ENCODE assay signal across 23 mouse cellular contexts in the genomic region with DNA sequence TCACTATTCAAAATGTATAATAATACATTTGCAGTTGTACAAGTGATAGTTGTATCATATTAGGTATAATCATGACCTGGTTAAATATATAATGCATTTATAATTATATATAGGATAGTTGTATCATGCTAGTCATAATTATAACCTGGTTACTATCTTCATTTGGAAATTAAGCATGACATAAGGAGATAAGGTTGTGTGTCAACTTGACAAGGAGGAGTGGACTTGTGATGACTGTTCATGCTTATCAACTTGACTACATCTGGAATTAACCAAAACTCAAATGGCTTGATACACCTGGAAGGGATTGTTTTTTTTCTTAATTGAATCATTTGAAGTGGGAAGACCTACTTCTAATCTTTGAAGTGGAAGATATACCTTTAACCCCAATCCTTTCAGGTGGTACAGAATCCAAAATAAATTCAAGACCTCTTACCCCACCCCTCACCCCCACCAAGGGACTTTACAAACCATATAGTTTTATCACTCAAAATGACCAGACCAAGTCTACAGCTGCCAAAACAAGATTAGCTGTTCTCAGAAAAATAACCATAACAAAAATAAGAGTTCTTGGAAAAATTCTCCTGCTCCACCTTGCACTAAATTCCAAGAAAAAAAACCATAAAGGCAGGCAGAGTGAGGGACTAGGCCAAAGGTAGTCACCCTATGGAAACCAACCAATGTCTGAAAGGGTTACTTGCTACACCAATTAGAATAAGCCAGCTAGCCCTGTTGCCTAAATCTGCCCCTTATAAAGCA. TPM values are rescaled to one million over a fixed set of nuclear protein-coding genes. Genes with fewer than 3 reads are reported as not detected.
DNase-seq lines count a peak whose midpoint lies in the region; ATAC-seq and TF ChIP-seq lines count a peak whose summit lies in the region.
"Had no signal": no experiment of that assay in that cellular context is flagged by ENCODE, and none has a peak within 500 bp of the region (broad histone marks: within the 10 kb centered on the region; RNA-seq: fewer than 3 reads in every experiment).

No protein-coding gene starts in this region.

- no peak overlapping the region for H3K4me3 ChIP-seq in liver, embryonic 13.5 days (replicated peaks)
- no peak overlapping the region for H3K4me3 ChIP-seq in liver, postnatal 0 days (ENCODE audit: low read depth, low read length)
- H3K4me3 ChIP-seq in heart, embryonic 10.5 days = no peak overlapping the region
- H3K4me3 ChIP-seq: embryonic facial prominence, embryonic 13.5 days; embryonic facial prominence, embryonic 15.5 days; erythroblast, embryonic 14.5 days; forebrain, embryonic 13.5 days; forebrain, embryonic 15.5 days had no signal

- no peak overlapping the region for H3K27ac ChIP-seq in liver, embryonic 13.5 days
- H3K27ac ChIP-seq in liver, postnatal 0 days (ENCODE audit: low read depth) = no peak overlapping the region
- H3K27ac ChIP-seq in heart, embryonic 10.5 days = no peak overlapping the region
- H3K27ac ChIP-seq: embryonic facial prominence, embryonic 13.5 days; embryonic facial prominence, embryonic 15.5 days; forebrain, embryonic 13.5 days; forebrain, embryonic 15.5 days had no signal

- H3K27me3 ChIP-seq in liver, embryonic 13.5 days = no peaks in the 10 kb centered on the region
- no peaks in the 10 kb centered on the region for H3K27me3 ChIP-seq in liver, postnatal 0 days (ENCODE audit: insufficient read depth, low read length)
- H3K27me3 ChIP-seq in heart, embryonic 10.5 days (ENCODE audit: insufficient read depth, poor library complexity, severe bottlenecking) = no peaks in the 10 kb centered on the region
- H3K27me3 ChIP-seq: embryonic facial prominence, embryonic 13.5 days; embryonic facial prominence, embryonic 15.5 days; forebrain, embryonic 13.5 days; forebrain, embryonic 15.5 days had no signal

- TF ChIP-seq EP300 in liver, postnatal 0 days (IDR thresholded peaks at IDR 0.05; ENCODE audit: low read depth) = no peak

- no peak overlapping the region for H3K4me2 ChIP-seq in liver, embryonic 13.5 days
- no peak overlapping the region for H3K4me2 ChIP-seq in liver, postnatal 0 days (ENCODE audit: low read depth, low read length)
- H3K4me2 ChIP-seq: embryonic facial prominence, embryonic 13.5 days; embryonic facial prominence, embryonic 15.5 days; forebrain, embryonic 13.5 days; forebrain, embryonic 15.5 days had no signal

- peaks cover 19% of the 10 kb centered on the region for H3K4me1 ChIP-seq in liver, embryonic 13.5 days (replicated peaks)
- no peaks in the 10 kb centered on the region for H3K4me1 ChIP-seq in liver, postnatal 0 days (ENCODE audit: insufficient read depth)
- no peaks in the 10 kb centered on the region for H3K4me1 ChIP-seq in heart, embryonic 10.5 days
- H3K4me1 ChIP-seq: embryonic facial prominence, embryonic 13.5 days; embryonic facial prominence, embryonic 15.5 days; forebrain, embryonic 13.5 days; forebrain, embryonic 15.5 days had no signal

- TF ChIP-seq CTCF in liver, postnatal 0 days (IDR thresholded peaks at IDR 0.05; ENCODE audit: low read depth) = no peak

- peak; percentile 66 for ATAC-seq in liver, embryonic 13.5 days (ENCODE audit: low read depth)
- peak; percentile 45 for ATAC-seq in liver, postnatal 0 days
- ATAC-seq in erythroid progenitor cell, adult 5-6 weeks (replicated peaks; ENCODE audit: low FRiP score, poor library complexity, severe bottlenecking) = no peak
- ATAC-seq: forebrain, embryonic 13.5 days; forebrain, embryonic 15.5 days; forebrain, postnatal 0 days had no signal

- no peaks in the 10 kb centered on the region for H3K36me3 ChIP-seq in liver, embryonic 13.5 days
- no peaks in the 10 kb centered on the region for H3K36me3 ChIP-seq in liver, postnatal 0 days (replicated peaks; ENCODE audit: insufficient read depth, low read length)
- no peaks in the 10 kb centered on the region for H3K36me3 ChIP-seq in heart, embryonic 10.5 days
- H3K36me3 ChIP-seq: embryonic facial prominence, embryonic 13.5 days; embryonic facial prominence, embryonic 15.5 days; forebrain, embryonic 15.5 days had no signal

- peak; percentile 25 for DNase-seq in c-Kit-positive CD71-positive TER-119-negative erythroid progenitor cells, embryonic 14.5 days (ENCODE audit: low read depth)
- peak; percentile 37 for DNase-seq in c-Kit-positive CD71-positive TER-119-positive erythroid progenitor cells, embryonic 14.5 days (ENCODE audit: low spot score)
- DNase-seq in liver, embryonic 13.5 days = peak; percentile 8
- no peak for DNase-seq in liver, postnatal 0 days
- DNase-seq in urinary bladder, adult 18-20 months (ENCODE audit: low spot score in 2 of 2) = no peak
- no peak for DNase-seq in heart, embryonic 10.5 days (ENCODE audit: low spot score)
- DNase-seq: adrenal gland, adult 2 months; adrenal gland, postnatal 10 days; adrenal gland, postnatal 25 days; cerebellum, adult 11 months; cerebellum, adult 18-20 months; cerebellum, adult 8-10 months; cerebellum, adult 9-11 months; cerebellum, postnatal 14 days; cerebellum, postnatal 36 days; embryo, embryonic 11 days; forebrain, postnatal 0 days had no signal

- no peak overlapping the region for H3K9ac ChIP-seq in liver, embryonic 13.5 days
- no peak overlapping the region for H3K9ac ChIP-seq in liver, postnatal 0 days (replicated peaks)
- H3K9ac ChIP-seq: embryonic facial prominence, embryonic 13.5 days; embryonic facial prominence, embryonic 15.5 days; forebrain, embryonic 13.5 days; forebrain, embryonic 15.5 days; forebrain, postnatal 0 days had no signal

- H3K9me3 ChIP-seq in liver, embryonic 13.5 days (replicated peaks) = no peaks in the 10 kb centered on the region
- no peaks in the 10 kb centered on the region for H3K9me3 ChIP-seq in liver, postnatal 0 days (ENCODE audit: low read length)
- no peaks in the 10 kb centered on the region for H3K9me3 ChIP-seq in heart, embryonic 10.5 days
- H3K9me3 ChIP-seq: embryonic facial prominence, embryonic 13.5 days; embryonic facial prominence, embryonic 15.5 days; forebrain, embryonic 13.5 days; forebrain, embryonic 15.5 days had no signal

RNA-seq across cellular contexts. Expression of gene Creb1, which starts 30.9 kb away (rescaled TPM):
- 11.4 and 15.2 TPM in 2 replicates for polyA plus RNA-seq in liver, embryonic 13.5 days (2015; fragmentation: Nextera tagmentation; extraction: Ambion mirVana)
- 5.2 and 5.9 TPM in 2 replicates for polyA plus RNA-seq in liver, postnatal 0 days (2015; fragmentation: Nextera tagmentation; extraction: Ambion mirVana)
- 50.8 and 57.8 TPM in 2 replicates for total RNA-seq in erythroid progenitor cell, adult 5-6 weeks (2015; ENCODE audit: low replicate concordance)
- 48.3 and 61.4 TPM in 2 replicates for total RNA-seq in erythroid progenitor cell, adult 5-6 weeks (2017; ENCODE audit: low replicate concordance)
- 27.2 and 29.1 TPM in 2 replicates for polyA plus RNA-seq in heart, embryonic 10.5 days (2016; fragmentation: Nextera tagmentation; extraction: Ambion mirVana)

Comparison
In these comparisons a context has a peak if more than half of its experiments do, and no peak if none do; other contexts are left out.
1. DNase-seq: peak in c-Kit-positive CD71-positive TER-119-negative erythroid progenitor cells, embryonic 14.5 days (single experiment), c-Kit-positive CD71-positive TER-119-positive erythroid progenitor cells, embryonic 14.5 days (single experiment) and liver, embryonic 13.5 days (single experiment); none in liver, postnatal 0 days (single experiment), urinary bladder, adult 18-20 months (0 of 2) and heart, embryonic 10.5 days (single experiment).